Mouse (Mus musculus): ENCODE results near the gene Irgc1.

- no peak for TF ChIP-seq POLR2A (IDR thresholded peaks at IDR 0.05; ENCODE audit: low read depth, low read length)
- no peak for TF ChIP-seq CTCF (IDR thresholded peaks at IDR 0.05; ENCODE audit: borderline replicate concordance, insufficient read depth, low read length)
Observed at GRCm38 (mm10) chr7:24482208-24483020, 30.3 kb upstream of the Irgc1 start.

All from embryonic fibroblast, embryonic 13.5 days (primary cell).